Mouse (Mus musculus) urinary bladder, postnatal 10 days (tissue): ENCODE results near the gene Brd7.

Experiments used
- DNase-seq: peaks from one replicate; pipeline ENCODE4 v3.0.0; 2022; ENCODE audit warnings: low spot score

Gene Brd7

DNA sequence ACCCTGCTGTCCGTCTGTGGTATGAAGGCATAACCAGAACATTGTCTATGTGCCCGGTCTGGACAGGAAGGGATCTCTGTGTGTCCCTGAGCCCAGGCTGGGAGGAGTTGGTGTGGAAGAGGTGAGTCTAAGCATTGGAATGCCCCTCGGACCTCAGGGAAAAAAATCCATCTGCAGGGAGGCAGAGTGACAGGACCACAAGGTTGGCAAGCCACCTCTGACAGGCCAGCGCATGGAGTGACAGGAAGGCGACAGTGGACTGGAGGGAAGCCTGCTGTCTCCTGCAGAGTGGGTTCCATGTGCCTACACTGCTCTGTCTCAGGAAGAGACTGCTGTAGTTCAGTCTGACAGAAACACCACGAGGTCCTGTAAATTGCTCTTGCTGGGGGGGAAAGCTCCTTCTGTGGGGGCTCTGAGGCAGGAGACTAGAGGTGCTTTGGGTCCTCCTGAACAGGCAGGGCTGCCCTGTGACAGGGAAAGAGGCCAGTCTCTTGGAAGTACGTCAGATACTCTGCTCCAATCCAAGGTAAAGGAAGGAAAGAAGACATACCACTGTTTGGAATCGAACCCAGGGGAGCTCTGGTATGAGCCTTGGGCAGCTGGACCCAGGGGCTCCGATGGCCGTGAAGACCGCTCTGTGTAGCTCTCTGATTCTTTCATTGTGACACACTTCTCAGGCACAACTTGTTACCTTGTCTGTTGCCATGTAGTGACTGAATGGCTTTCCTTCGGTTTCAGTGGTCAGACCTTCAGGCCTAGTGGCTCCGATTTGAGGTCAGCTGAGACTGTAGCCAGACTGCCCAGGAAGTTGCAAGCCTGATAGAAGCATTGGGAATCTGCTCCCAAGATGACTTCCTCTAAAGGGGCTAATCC, 78.5 kb downstream of the Brd7 start:
- DNase-seq, result no peak

DNA sequence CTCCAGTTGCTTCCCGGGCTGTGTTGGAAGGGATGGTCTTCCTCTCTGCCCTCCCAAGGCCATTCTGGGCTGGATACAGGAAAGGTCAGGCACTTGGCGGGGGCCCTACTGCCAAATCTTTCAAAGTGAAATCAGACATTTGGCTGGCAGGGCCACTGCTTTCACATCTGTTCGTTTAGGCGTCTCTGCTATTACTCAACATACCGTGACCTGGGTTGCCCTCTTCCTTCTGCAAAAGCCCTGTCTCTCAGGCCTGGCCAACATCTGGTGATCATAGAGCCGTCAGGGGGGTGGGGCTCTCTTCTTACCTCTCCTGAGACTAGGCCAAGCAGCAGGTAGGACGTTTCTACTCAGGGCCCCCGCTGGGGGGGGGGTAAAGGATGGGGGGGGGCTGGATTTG, 79.3 kb downstream of the Brd7 start:
- DNase-seq, result no peak
